Mouse (Mus musculus): Measurements from ENCODE around the gene Zfp775.
A peak's percentile ranks its signal among the peaks of the same experiment; 100 is the strongest.

Gene Zfp775

GRCm38 (mm10) chr6:48628808-48629660, 27.2 kb downstream of the Zfp775 start:
- peak; percentile 38 for DNase-seq (ENCODE audit: inconsistent ontology term)

- DNase-seq (ENCODE audit: inconsistent ontology term) = no peak
Measured at GRCm38 (mm10) chr6:48629661-48630034, 27.8 kb downstream of the Zfp775 start.

- DNase-seq (ENCODE audit: inconsistent ontology term) = no peak
Measured at GRCm38 (mm10) chr6:48630831-48631230, 29.0 kb downstream of the Zfp775 start.

GRCm38 (mm10) chr6:48635105-48635504, 33.2 kb downstream of the Zfp775 start:
- no peak for DNase-seq (ENCODE audit: inconsistent ontology term)

- DNase-seq (ENCODE audit: inconsistent ontology term) = peak; percentile 58
Measured at GRCm38 (mm10) chr6:48636515-48636914, 34.7 kb downstream of the Zfp775 start.

GRCm38 (mm10) chr6:48637811-48638500, 36.1 kb downstream of the Zfp775 start:
- no peak for DNase-seq (ENCODE audit: inconsistent ontology term)

GRCm38 (mm10) chr6:48638553-48638952, 36.7 kb downstream of the Zfp775 start:
- DNase-seq (ENCODE audit: inconsistent ontology term) = no peak

- DNase-seq (ENCODE audit: inconsistent ontology term) = no peak
Measured at GRCm38 (mm10) chr6:48641391-48641790, 39.5 kb downstream of the Zfp775 start.

- DNase-seq (ENCODE audit: inconsistent ontology term) = peak; percentile 61
Measured at GRCm38 (mm10) chr6:48642764-48643292, 41.0 kb downstream of the Zfp775 start.

- DNase-seq (ENCODE audit: inconsistent ontology term) = peak; percentile 62
Measured at GRCm38 (mm10) chr6:48645660-48646308, 43.9 kb downstream of the Zfp775 start.

GRCm38 (mm10) chr6:48646309-48646690, 44.4 kb downstream of the Zfp775 start:
- DNase-seq (ENCODE audit: inconsistent ontology term) = no peak

GRCm38 (mm10) chr6:48646995-48647394, 45.1 kb downstream of the Zfp775 start, which contains the start of gene Gimap8:
Gene Gimap8 (plus strand): TSS chr6:48647234.
- no peak for DNase-seq (ENCODE audit: inconsistent ontology term)

- no peak for DNase-seq (ENCODE audit: inconsistent ontology term)
Measured at GRCm38 (mm10) chr6:48647611-48648010, 45.7 kb downstream of the Zfp775 start.

GRCm38 (mm10) chr6:48648779-48649178, 46.9 kb downstream of the Zfp775 start:
- DNase-seq (ENCODE audit: inconsistent ontology term) = no peak

- no peak for DNase-seq (ENCODE audit: inconsistent ontology term)
Measured at GRCm38 (mm10) chr6:48650041-48650440, 48.2 kb downstream of the Zfp775 start.

- no peak for DNase-seq (ENCODE audit: inconsistent ontology term)
Measured at GRCm38 (mm10) chr6:48658721-48659120, 56.9 kb downstream of the Zfp775 start.

- no peak for DNase-seq (ENCODE audit: inconsistent ontology term)
Measured at GRCm38 (mm10) chr6:48664750-48665149, 62.9 kb downstream of the Zfp775 start.

- no peak for DNase-seq (ENCODE audit: inconsistent ontology term)
Measured at GRCm38 (mm10) chr6:48665471-48665870, 63.6 kb downstream of the Zfp775 start.

- no peak for DNase-seq (ENCODE audit: inconsistent ontology term)
Measured at GRCm38 (mm10) chr6:48666159-48666586, 64.3 kb downstream of the Zfp775 start.

GRCm38 (mm10) chr6:48668022-48668421, 66.2 kb downstream of the Zfp775 start:
- no peak for DNase-seq (ENCODE audit: inconsistent ontology term)

GRCm38 (mm10) chr6:48669446-48669969, 67.6 kb downstream of the Zfp775 start:
- no peak for DNase-seq (ENCODE audit: inconsistent ontology term)
